Mouse (Mus musculus): Measurements from ENCODE around the gene Anapc16.

Anapc16 gene

GRCm38 (mm10) chr10:59949255-59949648 is 53.7 kb downstream of the Anapc16 start:
- peak; percentile 58 for DNase-seq (ENCODE audit: low spot score)

- DNase-seq (ENCODE audit: low spot score) = no peak
Measured at GRCm38 (mm10) chr10:59948363-59949254, 54.3 kb downstream of the Anapc16 start.

- no peak for DNase-seq (ENCODE audit: low spot score)
Measured at GRCm38 (mm10) chr10:59947296-59948073, 55.5 kb downstream of the Anapc16 start.

GRCm38 (mm10) chr10:59946362-59946761 is 56.6 kb downstream of the Anapc16 start:
- DNase-seq (ENCODE audit: low spot score) = no peak

- DNase-seq (ENCODE audit: low spot score) = no peak
Measured at GRCm38 (mm10) chr10:59945416-59945815, 57.5 kb downstream of the Anapc16 start.

GRCm38 (mm10) chr10:59943421-59943989 is 59.4 kb downstream of the Anapc16 start:
- DNase-seq (ENCODE audit: low spot score) = peak; percentile 69

- peak; percentile 32 for DNase-seq (ENCODE audit: low spot score)
Measured at GRCm38 (mm10) chr10:59942847-59943420, 60.0 kb downstream of the Anapc16 start.

- no peak for DNase-seq (ENCODE audit: low spot score)
Measured at GRCm38 (mm10) chr10:59942281-59942846, 60.6 kb downstream of the Anapc16 start.

GRCm38 (mm10) chr10:59939081-59939480 is 63.9 kb downstream of the Anapc16 start:
- DNase-seq (ENCODE audit: low spot score) = no peak

- no peak for DNase-seq (ENCODE audit: low spot score)
Measured at GRCm38 (mm10) chr10:59938662-59939061, 64.3 kb downstream of the Anapc16 start.
